Mouse (Mus musculus): ENCODE measurements around the gene Apoc4. TPM values are rescaled to one million over a fixed set of nuclear protein-coding genes. Genes with fewer than 3 reads are reported as not detected.

Gene Apoc4
- polyA plus RNA-seq (2012; rRNA removed), result 77.5 and 93.8 TPM in 2 replicates

GRCm38 (mm10) chr7:19681202-19681694 is at the start of gene Apoc4, which contains the start of gene Gm44805:
TSS of gene Apoc4 (minus strand) at chr7:19681479.
TSS of gene Gm44805 (minus strand) at chr7:19681423.

GRCm38 (mm10) chr7:19715239-19716054 is 34.2 kb upstream of the Apoc4 start, which contains the start of gene Tomm40:
TSS of gene Tomm40 (minus strand) at chr7:19715438.

DNA sequence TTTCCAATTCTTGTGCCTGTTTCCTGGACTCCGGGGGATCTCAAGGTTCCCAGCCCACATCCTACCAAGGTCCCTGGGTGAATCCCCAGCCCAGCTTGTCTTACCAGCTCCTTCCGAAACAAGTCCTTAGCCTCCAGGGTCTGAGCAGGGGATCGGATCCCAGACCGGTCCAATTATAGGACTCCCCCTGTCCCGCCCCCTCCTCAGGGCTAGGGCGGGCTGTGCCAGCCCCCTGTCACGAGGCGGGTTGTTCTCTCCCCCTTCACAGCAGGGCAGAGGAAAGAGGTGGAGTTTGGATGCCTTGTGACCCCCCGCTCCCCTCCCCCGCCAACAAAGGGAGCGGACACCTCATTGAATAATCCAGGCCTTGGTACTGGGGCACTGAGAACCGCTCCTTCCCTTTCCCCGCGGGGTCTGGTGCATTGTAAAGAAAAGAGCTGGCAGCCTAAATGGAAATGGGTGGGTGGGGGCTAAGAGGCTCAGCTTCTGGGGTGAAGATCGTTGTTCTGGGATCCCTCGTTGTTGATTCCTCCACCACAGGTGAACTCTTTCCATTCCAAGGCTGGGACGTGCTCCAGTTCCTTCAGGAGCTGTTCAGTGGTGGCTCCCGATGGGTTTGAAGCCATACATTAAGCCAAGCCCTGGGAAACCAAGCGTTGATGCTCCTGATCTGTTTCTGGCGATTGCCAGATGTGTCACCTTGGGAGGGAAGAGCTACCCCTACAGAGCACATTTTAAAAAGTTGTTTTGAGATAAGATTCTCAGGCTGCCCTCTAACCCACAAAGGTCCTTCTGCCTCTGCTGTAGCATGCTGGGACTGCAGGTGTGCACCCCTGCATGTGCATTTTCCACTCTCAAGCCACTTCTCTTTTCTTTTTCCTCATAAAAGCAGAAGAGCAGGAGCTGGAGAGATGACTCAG is 17.9 kb upstream of the Apoc4 start, which contains the start of gene Apoe:
Gene Apoe (minus strand): TSS at position 282 of the 920 bp plus-strand sequence.

DNA sequence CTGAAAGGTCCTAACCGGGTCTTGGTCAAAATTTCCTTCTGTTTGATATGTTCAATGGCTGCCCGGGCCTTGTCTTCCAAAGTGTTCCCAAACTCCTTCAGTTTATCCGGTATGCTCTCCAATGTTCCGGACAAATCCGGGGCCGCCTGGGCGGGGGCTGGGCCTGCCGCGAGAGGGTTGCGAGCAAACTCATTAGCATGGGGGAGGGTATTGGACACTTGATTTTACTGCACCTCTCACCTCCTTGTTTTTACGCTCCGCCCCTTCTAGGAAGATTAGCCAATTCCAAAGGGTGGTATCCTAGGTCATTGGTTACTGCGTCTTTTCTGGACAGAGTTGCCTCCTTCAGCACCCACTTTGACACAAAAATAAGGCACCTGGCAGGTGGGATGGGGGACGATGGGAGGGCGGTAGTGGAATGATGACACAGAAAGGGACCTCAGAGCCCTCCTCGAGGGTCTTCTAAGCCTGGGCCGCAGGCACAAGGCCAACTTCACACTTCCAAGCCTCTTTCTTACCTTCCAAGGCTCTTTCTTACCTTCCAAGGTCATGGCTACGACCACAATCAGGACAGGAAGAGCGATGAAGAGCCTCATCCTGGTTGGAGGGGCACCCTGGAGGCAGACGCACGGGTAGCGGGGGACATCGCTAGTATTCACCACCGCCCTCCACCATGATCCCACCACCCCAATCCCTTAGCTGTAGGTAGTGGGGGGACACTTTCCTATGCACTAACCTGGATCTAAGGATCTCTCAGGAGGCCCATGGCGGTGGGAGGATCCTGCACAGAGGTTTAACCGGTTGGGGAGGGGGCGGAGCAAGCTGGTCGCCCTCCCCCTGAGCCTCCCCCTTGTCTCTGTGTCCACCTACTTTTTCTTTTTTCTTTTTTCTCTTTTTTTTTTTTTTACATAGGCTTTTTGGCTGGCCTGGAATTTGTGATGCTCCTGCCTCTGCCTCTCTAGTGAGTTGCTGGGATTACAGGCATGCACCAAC is 10.9 kb upstream of the Apoc4 start, which contains the start of gene Apoc1:
Gene Apoc1 (minus strand): TSS at position 788 of the 993 bp plus-strand sequence.

DNA sequence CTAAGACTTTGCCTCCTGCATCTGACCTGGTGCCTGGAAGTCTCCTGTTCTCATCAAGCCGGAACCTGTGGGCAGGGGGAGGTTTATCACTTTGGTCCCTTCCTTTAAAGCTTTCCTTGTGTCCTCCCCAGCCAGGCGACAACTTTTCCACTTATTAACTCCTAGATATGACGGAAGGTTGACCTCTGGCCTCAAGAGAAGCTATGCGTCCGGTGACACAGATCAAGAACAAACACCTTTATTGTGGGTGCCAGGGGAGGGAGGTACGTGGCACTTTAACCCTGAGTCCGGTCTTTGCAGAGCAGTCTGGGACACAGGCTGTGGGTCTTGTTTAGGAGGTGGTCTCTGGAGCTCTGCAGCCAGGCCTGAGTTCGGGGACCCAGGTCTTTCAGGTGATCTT is 3.4 kb downstream of the Apoc4 start, which contains the start of gene Apoc2:
Gene Apoc2 (minus strand): TSS at position 70 of the 400 bp plus-strand sequence.

DNA sequence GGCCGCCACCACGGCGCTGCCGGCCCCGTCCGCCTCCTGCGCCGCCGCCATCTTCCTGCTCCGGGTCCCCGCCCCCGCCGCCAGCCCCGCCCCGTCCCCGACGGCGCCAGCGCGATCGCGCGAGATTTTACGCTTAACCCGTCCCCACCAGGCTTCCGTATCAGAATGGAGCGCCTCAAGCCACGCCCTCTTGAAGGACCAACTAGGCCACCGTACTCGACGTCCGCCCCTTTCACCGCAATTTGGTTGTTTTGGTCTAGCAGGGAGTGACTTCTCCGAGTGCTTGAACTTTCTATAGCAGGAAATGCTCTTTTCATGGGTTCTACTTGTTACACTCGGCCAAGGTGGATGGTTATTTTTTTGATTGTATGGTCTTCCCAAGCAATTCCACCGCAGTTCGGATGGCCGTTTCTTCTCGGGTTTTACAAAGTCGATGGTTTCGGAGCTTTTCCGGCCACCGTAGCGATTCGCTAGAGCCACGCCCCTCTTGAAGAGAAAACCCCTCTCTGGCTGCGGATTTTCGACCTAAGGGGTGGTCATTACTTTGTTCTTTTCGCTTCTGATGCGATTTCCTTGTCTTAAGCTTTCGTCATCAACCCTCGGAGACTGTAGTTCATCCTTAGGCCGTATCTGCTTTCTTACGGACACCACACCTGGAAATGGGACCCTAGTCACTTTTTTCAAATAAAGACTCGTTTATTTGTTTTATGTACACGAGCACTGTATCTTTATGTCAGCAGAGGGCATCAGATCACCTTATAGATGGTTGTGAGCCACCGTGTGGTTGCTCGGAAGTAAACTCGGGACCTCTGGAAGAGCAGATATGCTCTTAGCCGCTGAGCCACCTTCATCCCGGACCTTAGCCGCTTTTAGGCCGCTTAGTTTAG is 16.1 kb downstream of the Apoc4 start, which contains the start of gene Clptm1:
Gene Clptm1 (minus strand): TSS at position 79 of the 887 bp plus-strand sequence.

GRCm38 (mm10) chr7:19629361-19629734 is 51.9 kb downstream of the Apoc4 start, which contains the start of gene Relb:
TSS of gene Relb (minus strand) at chr7:19629438.

Other genes starting within 250 kb of the Apoc4 start
- gene Mark4, start 222.7 kb downstream of the Apoc4 start, polyA plus RNA-seq (2012; rRNA removed), result 2.2 and 2.6 TPM in 2 replicates
- gene Exoc3l2, start 218.1 kb downstream of the Apoc4 start, polyA plus RNA-seq (2012; rRNA removed), result 1.7 and 1.9 TPM in 2 replicates
- gene Bloc1s3, start 173.1 kb downstream of the Apoc4 start, polyA plus RNA-seq (2012; rRNA removed), result 1.8 and 2.1 TPM in 2 replicates
- gene Trappc6a, start 173.1 kb downstream of the Apoc4 start, polyA plus RNA-seq (2012; rRNA removed), result 19.8 and 25.1 TPM in 2 replicates
- 0.03 TPM in 2 replicates for gene Nkpd1, start 163.6 kb downstream of the Apoc4 start, polyA plus RNA-seq (2012; rRNA removed)
- 17.7 and 19.6 TPM in 2 replicates for gene Ppp1r37, start 118.4 kb downstream of the Apoc4 start, polyA plus RNA-seq (2012; rRNA removed)
- gene Zfp296, start 104.2 kb downstream of the Apoc4 start, polyA plus RNA-seq (2012; rRNA removed), result 0.66 and 0.83 TPM in 2 replicates
- 29.5 and 35.4 TPM in 2 replicates for gene Gemin7, start 103.9 kb downstream of the Apoc4 start, polyA plus RNA-seq (2012; rRNA removed)
- 19.1 and 20.8 TPM in 2 replicates for gene Clasrp, start 77.0 kb downstream of the Apoc4 start, polyA plus RNA-seq (2012; rRNA removed)
- gene Relb, start 52.0 kb downstream of the Apoc4 start, polyA plus RNA-seq (2012; rRNA removed), result 1.3 and 1.5 TPM in 2 replicates
- gene Clptm1, start 16.4 kb downstream of the Apoc4 start, polyA plus RNA-seq (2012; rRNA removed), result 19.1 and 22.8 TPM in 2 replicates
- gene Apoc2, start 3.5 kb downstream of the Apoc4 start, polyA plus RNA-seq (2012; rRNA removed), result 439 and 482 TPM in 2 replicates
- 2.8 and 3.9 TPM in 2 replicates for gene Gm44805, start 56 bp downstream of the Apoc4 start, polyA plus RNA-seq (2012; rRNA removed)
- gene Apoc1, start 11.2 kb upstream of the Apoc4 start, polyA plus RNA-seq (2012; rRNA removed), result 191 and 192 TPM in 2 replicates
- 2,192 and 2,254 TPM in 2 replicates for gene Apoe, start 17.7 kb upstream of the Apoc4 start, polyA plus RNA-seq (2012; rRNA removed)
- gene Tomm40, start 34.0 kb upstream of the Apoc4 start, polyA plus RNA-seq (2012; rRNA removed), result 46.5 and 58.9 TPM in 2 replicates
- 7.6 and 8.0 TPM in 2 replicates for gene Nectin2, start 69.0 kb upstream of the Apoc4 start, polyA plus RNA-seq (2012; rRNA removed)
- 5.7 and 6.1 TPM in 2 replicates for gene Bcam, start 89.5 kb upstream of the Apoc4 start, polyA plus RNA-seq (2012; rRNA removed)
- gene Cblc, start 115.3 kb upstream of the Apoc4 start, polyA plus RNA-seq (2012; rRNA removed), result 0.78 and 0.98 TPM in 2 replicates
- gene Bcl3, start 141.3 kb upstream of the Apoc4 start, polyA plus RNA-seq (2012; rRNA removed), result 2.6 TPM in 2 replicates
- gene Gm19345, start 170.5 kb upstream of the Apoc4 start, polyA plus RNA-seq (2012; rRNA removed), result 0.03 TPM in 1 of 2 replicates, not detected in the other
- gene Ceacam16, start 179.8 kb upstream of the Apoc4 start, polyA plus RNA-seq (2012; rRNA removed), result 0.01 and 0.02 TPM in 2 replicates
- gene Ceacam19, start 206.5 kb upstream of the Apoc4 start, polyA plus RNA-seq (2012; rRNA removed), result 0.01 TPM in 1 of 2 replicates, not detected in the other
- 2.3 TPM in 2 replicates for gene Pvr, start 239.7 kb upstream of the Apoc4 start, polyA plus RNA-seq (2012; rRNA removed)